Mouse (Mus musculus) G1E (cell line): ENCODE measurements around the gene Arfgap3.

Experiments
- CTCF ChIP-seq: IDR thresholded peaks from 2 replicates; pipeline ENCODE4 v1.5.1; 2012; ENCODE audit warnings: low read depth, low read length, inconsistent platforms, mixed read lengths
- GATA1 ChIP-seq: IDR thresholded peaks from 2 replicates; pipeline ENCODE4 v1.6.1; 2012; ENCODE audit warnings: borderline replicate concordance, low read length, inconsistent platforms, mixed read lengths
- GATA2 ChIP-seq: IDR thresholded peaks from 2 replicates; pipeline ENCODE4 v1.6.1; 2012; ENCODE audit warnings: low read depth, low read length, inconsistent platforms, borderline replicate concordance
- POLR2AphosphoS5 ChIP-seq: IDR thresholded peaks from 2 replicates; pipeline ENCODE4 v1.6.1; 2012; ENCODE audit warnings: low read depth, low read length, inconsistent platforms; ENCODE audit not compliant: insufficient replicate concordance
- TAL1 ChIP-seq: conservative IDR thresholded peaks from 2 replicates; pipeline ENCODE4 v1.6.1; 2012; ENCODE audit warnings: low read depth, low read length, inconsistent platforms, mixed read lengths

GRCm38 (mm10) chr15:83309878-83310277 lies 40.2 kb downstream of the Arfgap3 start:
- TF ChIP-seq CTCF (no peak), TAL1 (no peak), GATA1 (no peak), POLR2AphosphoS5 (no peak), GATA2 (no peak)
